Mouse (Mus musculus) granulocyte monocyte progenitor cell, adult 5-6 weeks (primary cell): ENCODE results near the gene Pgp. TPM values are rescaled to one million over a fixed set of nuclear protein-coding genes. Genes with fewer than 3 reads are reported as not detected.
A peak's percentile ranks its signal among the peaks of the same experiment; 100 is the strongest.
"Not testable (repeated sequence)": the region's sequence is repeated elsewhere in the genome, so short reads cannot be mapped to it uniquely, and the experiment has no call there.

Experiments
- ATAC-seq: replicated peaks from 2 replicates; pipeline ENCODE4 v1.8.0; 2016; ENCODE audit warnings: mild to moderate bottlenecking, moderate TSS enrichment, inconsistent platforms; ENCODE audit not compliant: poor library complexity, severe bottlenecking
- total RNA-seq, 2 experiments: library from RNA; stranded (forward) in 1 of 2; stranded (reverse) in 1 of 2; fragments of 200-712, 200-1000 nt in 1 of 2; fragments of >200 nt in 1 of 2; fragmentation: Nextera tagmentation in 1 of 2; gene quantifications; 2 replicates each; pipeline ENCODE4 v1.2.3; 2014 to 2017

Gene Pgp
- 22.9 and 25.4 TPM in 2 replicates for total RNA-seq (2014; fragmentation: Nextera tagmentation)
- 11.6 and 15.2 TPM in 2 replicates for total RNA-seq (2017)

DNA sequence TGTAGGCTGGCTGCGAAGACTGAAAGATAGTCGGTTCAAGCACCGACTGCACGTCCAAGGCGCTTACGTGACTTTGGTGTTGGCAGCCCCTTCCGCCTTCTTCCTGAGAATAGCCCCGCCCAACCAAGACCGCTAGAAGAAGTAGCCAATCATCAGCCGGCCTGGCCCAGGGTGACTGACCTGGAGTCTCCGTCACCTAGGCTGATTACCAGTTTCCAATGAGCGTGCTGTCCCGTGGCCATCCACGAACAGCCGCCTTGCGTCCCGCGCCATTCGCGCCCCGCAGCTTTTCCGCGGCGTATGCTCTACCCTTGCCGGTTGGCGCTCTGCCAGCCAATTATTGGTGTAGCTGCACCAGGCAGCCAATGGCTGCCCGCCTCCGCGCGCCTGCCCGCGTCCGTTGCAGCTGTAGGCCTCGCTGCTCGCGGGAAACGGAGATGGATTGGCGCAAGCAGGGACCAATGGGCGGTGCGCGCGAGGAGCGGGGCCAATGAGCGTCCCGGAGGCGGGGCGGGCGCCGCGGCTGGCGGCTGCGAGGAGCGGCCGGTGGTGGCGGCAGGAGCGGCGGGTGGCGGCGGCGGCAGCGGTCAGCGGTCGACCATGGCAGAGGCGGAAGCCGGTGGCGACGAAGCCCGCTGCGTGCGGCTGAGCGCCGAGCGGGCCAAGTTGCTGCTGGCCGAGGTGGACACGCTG is at the start of gene Pgp, which contains the start of gene E4f1:
Gene Pgp, plus strand, starts transcription at position 483 of the 693 bp plus-strand sequence.
Gene E4f1, minus strand, starts transcription at position 404 of the 693 bp plus-strand sequence.
- ATAC-seq: peak; percentile 91

GRCm38 (mm10) chr17:24423114-24423513 is 47.1 kb upstream of the Pgp start:
- no peak for ATAC-seq

DNA sequence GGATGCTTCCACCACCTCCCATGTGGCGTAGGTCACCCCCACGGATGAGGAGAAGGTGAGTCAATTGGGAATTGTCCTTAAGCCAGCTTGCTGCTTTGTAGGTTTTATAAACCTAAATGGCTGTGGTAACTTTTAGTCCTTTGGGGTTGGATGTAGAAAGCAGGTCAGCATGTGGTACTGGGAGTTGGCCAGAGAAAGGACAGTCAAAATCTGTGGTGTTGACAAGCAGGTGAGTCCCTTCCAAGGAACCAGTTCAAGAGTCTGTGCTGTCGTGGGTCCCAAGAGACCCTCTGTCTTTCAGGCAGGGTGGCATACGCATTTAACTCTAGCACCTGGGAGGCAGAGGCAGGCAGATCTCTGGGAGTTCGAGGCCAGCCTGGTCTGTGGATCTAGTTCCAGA is 45.7 kb upstream of the Pgp start:
- ATAC-seq: no peak

DNA sequence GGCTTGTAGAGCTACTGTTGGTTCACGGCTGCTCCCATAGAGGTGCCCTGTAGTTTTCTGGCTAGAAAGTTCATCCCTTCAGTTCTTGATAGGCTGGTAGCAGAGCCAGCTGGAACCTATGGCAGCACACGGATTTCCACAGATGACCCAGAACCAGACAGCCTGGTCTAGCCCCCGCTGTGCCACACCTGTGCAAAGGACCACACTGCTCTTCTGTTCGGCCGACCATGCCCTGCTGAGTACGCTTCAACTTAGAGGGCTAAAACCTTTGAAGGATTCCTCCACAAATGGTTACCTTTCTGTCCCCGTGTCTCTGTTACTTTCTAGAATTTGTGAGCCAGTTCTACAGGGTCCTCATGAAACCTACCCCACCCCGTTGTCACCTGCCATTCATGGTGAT is 44.9 kb upstream of the Pgp start:
- not testable (repeated sequence) for ATAC-seq

DNA sequence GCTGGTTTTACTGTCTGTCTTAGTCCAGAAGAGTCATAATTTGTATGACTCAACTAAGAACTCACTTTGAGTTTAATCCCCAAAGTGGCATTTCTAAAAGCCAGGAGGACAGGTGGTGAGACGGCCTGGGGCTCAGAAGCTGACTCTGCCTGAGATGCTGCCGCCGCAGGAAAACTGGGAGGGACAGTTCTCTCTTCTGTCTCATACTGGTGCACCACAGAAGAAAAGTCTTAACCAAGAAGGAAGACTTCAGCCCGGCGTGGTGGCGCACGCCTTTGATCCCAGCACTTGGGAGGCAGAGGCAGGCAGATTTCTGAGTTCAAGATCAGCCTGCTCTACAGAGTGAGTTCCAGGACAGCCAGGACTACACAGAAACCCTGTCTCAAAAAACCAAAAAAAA is 44.3 kb upstream of the Pgp start:
- ATAC-seq: no peak

- peak; percentile 99 for ATAC-seq
These were observed 43.6 kb upstream of the Pgp start, which contains the start of gene Eci1 for GRCm38 (mm10) chr17:24426471-24427169. Gene Eci1 (plus strand): TSS chr17:24426641.

- no peak for ATAC-seq
These were observed 43.0 kb upstream of the Pgp start for GRCm38 (mm10) chr17:24427170-24427557.

- ATAC-seq: no peak
These were observed 40.8 kb upstream of the Pgp start for GRCm38 (mm10) chr17:24429201-24429983.

- ATAC-seq: peak; percentile 80
These were observed 33.2 kb upstream of the Pgp start for GRCm38 (mm10) chr17:24437016-24437415.

- ATAC-seq: no peak
These were observed 29.8 kb upstream of the Pgp start for GRCm38 (mm10) chr17:24440377-24440776.

GRCm38 (mm10) chr17:24441148-24441547 is 29.0 kb upstream of the Pgp start:
- ATAC-seq: no peak

GRCm38 (mm10) chr17:24442107-24442506 is 28.1 kb upstream of the Pgp start:
- no peak for ATAC-seq

DNA sequence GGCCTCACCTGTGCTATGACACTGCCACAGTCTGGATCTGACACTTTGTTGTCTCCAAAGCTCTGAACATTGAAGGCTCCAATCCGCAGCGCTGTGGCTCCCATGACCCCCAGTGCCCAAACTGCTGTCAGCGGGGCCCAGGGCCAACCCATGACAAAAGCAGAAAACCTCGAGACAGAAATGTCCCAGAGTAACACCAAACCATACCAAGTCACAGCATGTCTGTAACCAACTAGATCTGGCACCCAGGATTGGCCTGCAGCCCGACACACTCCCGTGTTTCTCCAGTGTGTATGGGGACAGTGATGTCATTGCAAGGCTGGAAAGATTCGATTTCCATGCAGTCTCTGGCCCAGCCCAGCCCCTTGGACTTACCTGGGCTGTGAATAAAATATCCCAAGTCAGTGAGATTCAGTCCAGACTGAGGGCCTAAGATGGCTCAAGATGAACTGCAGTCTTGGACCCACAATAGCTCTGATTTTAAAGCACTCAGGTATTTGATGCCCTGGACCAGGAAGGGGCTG is 27.5 kb upstream of the Pgp start, which contains the start of gene Dnase1l2:
Gene Dnase1l2, minus strand, starts transcription at position 474 of the 524 bp plus-strand sequence.
- no peak for ATAC-seq

DNA sequence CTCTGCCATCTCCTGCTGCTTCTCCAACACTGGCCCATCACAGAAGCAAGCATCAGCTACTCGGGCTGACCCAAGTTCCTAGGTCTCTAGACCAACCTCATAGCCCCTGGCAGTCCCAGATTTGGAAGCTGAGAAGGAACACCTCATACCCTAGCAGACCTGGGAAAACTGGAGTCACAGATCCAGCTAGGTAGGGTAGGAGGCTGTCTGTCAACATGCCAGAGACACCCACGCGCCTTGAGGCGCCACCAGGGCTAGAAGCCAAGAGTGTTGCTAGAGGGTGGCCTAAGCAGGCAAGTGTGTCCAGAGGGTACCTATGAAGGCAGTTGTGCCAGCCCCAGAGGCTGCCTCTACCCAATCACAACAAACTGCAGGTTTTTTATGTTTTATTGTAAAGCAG is 26.8 kb upstream of the Pgp start:
- ATAC-seq: no peak

DNA sequence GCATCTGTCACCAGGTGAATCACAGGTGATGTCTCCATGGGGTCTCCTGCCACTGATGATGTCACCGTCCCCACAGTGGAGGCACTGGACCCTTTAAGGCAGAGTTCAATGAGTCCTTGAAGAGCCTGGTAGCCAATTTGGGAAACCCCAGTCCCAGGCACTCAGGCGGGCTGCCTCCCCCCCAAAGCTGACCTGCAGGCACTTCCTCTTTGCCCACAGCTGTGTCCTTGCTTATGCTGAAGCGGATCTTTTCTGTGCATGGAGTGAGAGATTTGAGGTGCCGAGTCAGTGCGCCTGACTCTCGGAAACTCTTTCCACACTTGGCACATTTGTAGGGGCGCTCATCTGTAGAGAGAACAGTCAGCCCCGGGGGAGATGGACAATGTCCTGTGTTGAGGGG is 23.6 kb upstream of the Pgp start:
- ATAC-seq: peak; percentile 60

GRCm38 (mm10) chr17:24449507-24449906 is 20.7 kb upstream of the Pgp start:
- no peak for ATAC-seq

- no peak for ATAC-seq
These were observed 19.0 kb upstream of the Pgp start for GRCm38 (mm10) chr17:24451220-24451619.

GRCm38 (mm10) chr17:24453372-24453771 is 16.8 kb upstream of the Pgp start:
- no peak for ATAC-seq

DNA sequence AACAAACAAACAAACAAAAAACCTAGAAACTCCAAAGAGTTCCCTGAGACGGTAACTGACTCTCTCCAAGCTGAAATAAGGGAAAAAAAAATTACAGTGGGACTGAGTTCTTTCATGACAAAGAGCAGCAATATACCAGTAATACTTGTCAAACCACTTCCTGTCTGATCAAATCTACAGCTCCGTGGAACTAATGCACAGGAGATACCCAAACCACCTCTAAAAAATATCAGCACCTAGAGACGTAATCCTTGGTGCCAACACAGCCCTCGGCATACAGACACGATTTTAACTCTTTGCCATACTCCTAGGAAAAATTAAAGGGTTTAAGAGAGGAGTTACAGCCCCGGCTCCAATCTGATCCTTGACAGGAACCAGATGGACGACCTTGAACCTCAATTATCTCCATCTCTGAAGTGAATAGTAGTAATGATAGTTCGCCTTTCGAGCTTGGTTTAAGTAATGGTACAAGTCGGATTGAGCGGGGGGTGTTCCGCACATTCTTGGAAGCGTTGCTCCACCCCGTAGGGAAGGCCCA is 15.9 kb upstream of the Pgp start:
- peak; percentile 7 for ATAC-seq
